Mouse (Mus musculus) left cerebral cortex, adult 11 months (tissue): ENCODE results near the gene Hoxc10.

Source experiments
- DNase-seq: peaks from one replicate; pipeline ENCODE4 v3.0.0; 2022; ENCODE audit warnings: low spot score

The Hoxc10 gene

DNA sequence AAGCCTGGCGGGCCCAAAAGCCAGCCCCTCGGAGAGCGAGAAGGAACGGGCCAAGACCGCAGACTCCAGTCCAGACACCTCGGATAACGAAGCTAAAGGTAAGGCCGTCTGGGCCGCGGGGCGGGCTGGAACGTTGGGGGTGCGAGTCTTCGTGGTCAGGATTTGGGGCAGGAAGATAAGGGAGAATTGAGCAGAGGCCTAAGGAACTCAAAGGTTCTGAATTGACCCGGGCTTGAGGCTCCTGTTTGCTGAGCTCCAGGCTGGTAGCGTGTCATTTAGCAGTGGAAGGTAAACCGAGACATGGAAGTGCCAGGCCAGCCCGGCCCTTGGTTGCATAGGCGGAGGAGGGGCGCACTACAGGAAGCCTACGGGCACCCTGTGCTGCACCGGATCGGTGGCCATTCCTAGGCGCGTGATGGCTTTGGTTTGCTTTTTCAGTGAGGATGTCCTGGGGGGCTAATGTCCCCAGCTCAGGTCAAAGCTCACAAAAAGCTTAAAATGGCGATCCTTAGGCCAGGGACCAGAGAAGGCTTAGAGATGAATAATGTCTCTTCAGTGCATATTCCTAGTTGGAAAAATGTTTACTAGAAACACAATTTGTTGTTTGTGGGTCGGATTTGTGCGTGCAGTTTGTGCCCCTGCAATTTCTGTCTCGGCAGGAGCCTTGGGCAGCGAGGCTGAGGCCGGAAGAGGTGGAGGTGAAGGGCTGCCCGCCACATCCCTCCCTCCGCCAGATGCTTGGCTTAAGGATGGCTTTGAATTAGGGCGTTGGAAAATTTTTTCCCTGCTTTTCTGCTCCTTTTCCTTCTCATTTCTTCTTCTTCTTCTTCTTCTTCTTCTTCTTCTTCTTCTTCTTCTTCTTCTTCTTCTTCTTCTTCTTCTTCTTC lies 1.2 kb downstream of the Hoxc10 start:
- DNase-seq = no peak

DNA sequence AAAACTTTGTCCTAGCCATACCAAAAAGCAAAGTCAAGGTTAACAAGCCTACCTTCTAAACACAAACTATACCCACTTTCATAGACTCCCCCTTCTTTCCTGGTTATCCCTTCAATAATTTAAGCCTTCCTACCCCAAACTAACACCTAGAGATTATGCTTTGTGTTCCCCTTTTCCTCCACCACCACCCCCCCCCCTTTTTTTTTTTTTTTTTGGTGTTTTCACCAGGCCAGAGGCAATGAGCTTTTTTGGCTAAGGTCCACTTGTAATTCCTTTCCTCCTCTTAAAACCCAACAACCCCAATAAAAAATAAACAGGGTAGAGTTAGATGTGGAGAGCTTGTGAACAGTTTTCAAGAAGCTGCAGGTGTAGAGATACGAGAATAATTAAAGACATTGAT lies 2.7 kb downstream of the Hoxc10 start:
- no peak for DNase-seq

DNA sequence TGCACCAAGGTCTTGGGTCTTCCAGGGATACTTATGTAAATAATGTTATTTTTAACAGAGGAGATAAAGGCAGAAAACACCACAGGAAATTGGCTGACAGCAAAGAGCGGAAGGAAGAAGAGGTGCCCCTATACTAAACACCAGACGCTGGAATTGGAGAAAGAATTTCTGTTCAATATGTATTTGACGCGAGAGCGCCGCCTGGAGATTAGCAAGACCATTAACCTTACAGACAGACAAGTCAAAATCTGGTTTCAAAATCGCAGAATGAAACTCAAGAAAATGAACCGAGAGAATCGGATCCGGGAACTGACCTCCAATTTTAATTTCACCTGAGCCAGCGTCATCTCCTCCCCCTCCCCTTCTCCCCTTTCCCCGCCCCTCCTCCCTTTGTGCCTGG lies 4.1 kb downstream of the Hoxc10 start:
- no peak for DNase-seq

DNA sequence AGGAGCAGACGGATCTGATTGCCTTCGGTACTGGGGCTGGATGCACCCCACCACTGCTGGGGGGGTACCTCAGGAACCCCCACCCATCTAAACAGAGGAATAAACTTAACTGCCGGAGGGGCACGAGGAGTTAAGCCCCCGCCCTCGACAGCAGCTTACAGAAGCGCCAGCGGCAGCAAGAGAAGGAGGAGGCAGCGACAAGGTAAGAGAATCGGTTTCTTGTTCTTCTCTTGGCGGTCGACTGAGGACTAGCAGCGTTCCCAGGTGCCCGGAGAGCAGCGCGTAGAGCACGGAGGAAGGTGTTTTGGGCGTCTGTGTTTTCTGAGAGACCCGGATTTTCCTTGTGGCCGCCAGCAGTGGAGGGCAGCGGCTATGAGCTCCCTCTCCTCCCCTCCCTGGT lies 5.7 kb downstream of the Hoxc10 start:
- no peak for DNase-seq

DNA sequence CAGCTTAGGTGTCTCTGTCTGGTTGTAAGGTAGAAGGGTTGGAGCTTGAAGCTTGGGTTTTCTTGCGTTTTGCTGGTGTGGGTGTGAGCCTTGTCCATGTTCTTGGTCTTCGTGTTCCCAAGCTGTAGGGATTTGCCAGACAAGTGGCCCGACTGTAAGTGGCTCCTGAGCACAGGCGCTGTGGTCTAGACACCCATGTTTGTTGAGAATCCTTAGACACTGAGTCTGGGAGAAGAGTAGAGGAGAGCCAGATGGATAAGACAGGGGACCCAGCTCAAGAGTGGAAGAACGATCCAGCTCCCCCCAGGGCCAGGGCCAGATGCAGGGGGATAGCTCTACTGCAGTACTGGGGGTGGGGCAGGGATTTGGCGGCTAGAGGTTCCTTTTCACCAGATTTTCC lies 6.2 kb downstream of the Hoxc10 start:
- no peak for DNase-seq

DNA sequence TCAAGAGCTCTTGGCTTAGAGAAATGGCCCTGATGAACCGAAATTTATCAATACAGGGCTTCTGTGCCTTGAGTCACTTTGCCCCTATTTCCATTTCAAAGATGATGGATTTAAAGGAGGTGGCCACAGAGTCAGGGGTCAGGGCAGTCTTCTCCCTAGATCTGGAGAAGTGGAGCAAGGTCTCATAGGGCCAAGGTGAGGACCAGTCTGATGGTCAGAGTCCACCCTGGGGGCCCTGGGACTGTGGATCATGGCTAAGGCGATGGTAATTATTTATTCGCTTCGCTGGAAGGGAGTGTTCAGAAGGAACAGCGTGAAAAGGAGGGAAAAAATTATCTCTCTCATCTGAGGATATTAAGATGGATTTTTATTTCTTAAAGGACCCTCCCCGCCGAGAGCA lies 8.4 kb downstream of the Hoxc10 start:
- no peak for DNase-seq

DNA sequence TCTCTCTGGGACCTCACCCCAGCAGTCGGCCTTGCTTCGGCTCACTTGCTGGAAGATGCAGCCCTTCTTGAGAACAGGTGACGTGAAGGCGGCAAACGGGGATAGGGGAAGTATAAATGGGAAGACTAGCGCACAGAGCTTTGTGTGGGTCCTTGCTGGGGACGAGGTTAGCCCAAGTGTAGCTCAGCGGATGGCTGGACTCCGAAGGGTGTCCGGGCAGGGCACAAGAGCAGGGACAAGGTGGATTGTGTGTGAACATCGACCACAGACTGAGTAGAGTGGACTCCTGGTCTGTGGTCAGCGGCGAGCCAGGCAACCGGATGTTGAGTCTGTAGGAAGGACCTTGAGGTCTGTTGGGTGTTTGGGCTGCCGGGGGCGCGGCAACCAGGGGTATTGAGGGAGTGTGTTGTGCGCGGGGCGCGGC lies 9.1 kb downstream of the Hoxc10 start:
- DNase-seq = no peak

DNA sequence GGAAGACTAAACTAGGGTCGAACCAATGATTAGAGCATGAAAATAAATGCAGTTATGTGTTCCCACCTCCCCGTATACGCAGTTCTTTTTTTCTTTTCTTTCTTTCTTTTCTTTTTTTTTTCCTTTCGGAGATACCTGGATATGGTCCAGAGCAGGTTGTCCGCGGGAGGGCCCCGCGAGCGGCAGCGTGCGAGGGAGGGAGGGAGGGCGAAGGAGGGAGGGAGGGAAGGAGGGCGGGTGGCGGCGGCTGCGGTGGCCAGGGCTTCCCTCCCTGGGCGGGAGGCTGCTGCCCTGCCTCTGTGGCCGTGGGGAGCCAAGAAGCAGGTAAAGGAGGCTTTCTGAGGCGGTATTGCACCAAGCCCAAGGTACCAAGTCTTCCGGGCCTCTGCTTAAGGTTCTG lies 9.6 kb downstream of the Hoxc10 start, which contains the start of gene Hoxc9:
Gene Hoxc9, plus strand, starts transcription at position 269 of the 400 bp plus-strand sequence.
- no peak for DNase-seq

DNA sequence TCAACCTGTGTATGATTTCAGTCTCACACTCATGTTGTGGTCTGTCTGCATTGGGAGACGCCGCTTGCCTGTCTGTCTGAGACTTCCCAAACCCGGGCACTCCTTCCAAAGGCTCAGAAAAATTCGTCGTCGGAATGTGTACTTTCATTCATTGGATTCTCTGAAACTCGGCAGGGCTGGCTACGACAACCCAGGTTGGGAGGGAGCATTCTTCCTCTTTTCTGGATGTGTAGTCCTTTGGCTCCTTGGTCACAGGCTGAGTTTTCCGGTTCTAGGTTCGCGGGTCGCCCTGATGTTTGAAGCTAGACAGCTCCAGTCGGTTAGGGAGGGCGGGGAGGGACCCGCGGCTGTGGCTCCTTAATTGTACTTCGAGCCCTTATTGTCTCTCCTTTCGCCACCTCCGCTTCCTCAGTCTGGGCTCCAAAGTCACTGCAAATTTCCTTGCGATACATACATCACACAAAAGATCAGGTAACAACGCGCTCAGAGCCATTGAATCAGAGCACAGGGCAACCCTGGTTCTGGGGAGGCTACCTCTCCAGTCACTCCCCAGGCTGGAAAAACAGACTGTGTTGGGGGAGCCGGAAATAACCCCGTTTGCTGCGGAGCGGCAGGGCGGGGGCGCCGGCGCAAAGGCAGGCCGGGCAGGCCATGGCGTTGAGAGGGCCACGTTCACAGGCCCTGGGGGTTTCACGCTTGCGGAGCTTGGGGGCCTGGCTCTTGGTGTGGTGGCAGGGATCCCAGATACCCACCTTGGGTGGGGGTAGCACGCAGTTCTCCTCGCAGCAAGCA lies 10.2 kb downstream of the Hoxc10 start:
- DNase-seq = no peak

DNA sequence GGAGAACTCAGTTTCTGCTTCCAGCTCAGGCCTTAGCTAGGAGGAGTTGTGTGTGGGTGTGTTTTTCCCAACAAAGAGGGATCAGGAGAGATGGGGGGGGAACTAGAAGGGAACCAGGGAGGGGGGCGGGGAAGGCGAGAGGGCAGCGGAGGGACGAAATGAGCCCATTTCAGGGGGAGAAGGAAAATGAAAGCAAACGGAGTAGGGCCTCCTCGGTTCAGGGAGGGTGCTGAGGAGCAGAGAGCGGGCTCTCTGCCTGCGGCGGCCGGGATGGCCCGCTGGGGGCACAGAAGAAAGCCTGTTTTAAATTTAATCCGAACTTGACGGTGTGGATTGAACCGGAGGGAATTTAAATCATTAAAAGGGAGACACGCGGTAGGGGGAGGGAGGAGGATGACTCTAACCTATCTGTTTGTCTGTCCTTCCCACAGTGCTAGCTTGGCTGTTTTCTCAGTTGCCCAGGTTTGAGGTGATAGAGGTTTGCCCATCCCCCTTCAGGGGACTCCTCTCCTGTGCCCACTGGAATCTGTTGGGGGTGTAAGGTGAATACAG lies 10.9 kb downstream of the Hoxc10 start:
- DNase-seq = no peak

DNA sequence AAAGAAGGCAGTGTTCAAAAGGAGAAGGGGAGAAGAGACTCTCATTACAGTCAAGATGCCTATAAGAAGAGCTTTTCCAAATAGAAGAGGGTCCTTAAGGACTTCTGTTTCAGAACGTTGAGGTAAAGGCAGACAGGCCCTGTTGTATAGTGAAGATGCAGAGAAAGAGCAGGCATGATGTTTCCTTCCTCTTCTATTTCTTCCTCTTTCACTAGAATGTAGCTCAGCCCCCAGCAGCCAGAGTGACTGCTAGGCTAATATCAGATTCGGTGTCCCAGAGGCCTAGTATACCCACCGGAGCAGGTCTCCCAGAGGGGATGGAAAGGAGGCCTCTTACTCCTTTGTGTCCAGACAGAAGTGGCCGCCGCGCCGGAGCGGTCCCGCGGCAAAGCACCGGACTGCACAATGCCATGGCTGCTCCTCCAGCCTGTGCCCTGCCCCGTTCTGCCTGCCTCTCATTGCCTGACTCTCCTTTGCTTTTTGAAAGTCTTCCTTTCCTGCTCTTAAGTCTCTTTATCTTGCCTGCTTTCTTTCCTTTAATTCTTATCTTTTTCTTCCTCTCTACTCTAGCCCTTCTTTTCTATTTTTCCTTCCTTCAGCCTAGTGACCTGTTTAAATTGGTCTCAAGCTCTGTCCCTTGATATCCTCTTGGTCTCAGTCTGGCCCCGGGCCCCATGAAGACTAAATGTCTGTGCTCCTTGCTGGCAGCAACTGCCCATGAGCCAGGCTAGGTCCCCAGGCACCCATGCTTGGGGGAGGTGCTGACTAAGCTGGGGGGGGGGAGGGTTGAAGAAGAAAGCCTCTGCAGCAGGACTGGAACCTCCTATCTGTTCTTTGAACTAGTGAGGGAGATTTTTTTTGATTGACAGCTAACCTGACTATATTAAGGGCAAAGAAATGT lies 12.3 kb downstream of the Hoxc10 start:
- no peak for DNase-seq

DNA sequence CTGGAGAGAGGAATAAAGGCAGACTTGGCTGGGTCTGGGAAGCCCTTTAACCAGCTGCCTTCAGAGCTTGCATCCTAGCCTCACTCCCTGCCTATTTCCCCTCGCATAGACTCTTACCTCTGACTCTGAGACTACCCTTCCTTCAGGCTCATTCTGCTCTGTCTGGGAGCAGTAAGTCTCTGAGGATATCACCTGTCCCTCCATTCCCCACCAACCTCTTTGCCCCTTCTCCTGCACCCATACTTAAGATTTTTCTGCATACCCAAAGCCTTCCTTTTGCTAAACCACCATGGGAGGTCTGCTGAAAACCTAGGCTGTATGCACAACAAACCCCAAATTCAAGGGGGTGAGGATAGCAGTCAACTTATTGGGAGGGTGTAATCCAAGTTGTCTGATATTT lies 13.3 kb downstream of the Hoxc10 start:
- DNase-seq = no peak

DNA sequence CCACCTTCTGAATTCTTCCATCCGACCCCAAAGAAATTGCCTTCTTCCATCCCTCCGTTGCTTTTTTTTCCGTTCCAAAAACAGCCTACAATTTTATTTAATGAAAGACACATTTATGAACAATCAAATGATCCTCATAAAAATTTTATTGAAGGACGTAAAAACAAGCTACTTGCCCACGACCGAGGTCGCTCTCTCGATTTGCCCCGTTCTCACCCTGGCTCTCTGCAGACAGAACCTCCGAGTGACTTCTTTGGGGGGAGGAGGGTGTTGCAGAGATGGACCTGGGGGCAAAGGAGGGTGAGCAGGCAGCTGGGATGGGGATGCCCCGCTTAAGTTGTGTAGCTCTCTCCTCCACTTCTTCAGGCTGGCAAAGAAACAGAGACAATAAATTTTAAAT lies 13.8 kb downstream of the Hoxc10 start:
- DNase-seq = no peak

DNA sequence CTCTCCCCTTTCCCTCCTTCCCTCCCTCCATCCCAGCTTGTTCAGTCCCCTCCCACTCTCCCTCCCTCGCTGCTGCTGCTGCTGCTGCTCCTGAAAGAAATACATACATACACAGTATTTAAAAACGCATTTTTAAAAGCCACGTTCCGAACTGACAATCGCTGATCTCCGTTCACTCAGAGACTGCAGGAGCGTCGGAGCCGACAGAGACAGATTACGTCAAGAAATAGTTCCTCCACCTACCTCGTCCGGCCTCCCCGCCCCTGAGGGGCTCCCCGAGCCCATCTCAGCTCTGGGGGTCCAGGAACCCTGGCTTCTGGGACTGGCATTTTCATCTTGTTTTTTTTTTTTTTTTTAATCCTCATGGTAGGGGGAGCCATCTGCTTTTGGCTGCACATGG lies 14.3 kb downstream of the Hoxc10 start:
- DNase-seq = no peak

DNA sequence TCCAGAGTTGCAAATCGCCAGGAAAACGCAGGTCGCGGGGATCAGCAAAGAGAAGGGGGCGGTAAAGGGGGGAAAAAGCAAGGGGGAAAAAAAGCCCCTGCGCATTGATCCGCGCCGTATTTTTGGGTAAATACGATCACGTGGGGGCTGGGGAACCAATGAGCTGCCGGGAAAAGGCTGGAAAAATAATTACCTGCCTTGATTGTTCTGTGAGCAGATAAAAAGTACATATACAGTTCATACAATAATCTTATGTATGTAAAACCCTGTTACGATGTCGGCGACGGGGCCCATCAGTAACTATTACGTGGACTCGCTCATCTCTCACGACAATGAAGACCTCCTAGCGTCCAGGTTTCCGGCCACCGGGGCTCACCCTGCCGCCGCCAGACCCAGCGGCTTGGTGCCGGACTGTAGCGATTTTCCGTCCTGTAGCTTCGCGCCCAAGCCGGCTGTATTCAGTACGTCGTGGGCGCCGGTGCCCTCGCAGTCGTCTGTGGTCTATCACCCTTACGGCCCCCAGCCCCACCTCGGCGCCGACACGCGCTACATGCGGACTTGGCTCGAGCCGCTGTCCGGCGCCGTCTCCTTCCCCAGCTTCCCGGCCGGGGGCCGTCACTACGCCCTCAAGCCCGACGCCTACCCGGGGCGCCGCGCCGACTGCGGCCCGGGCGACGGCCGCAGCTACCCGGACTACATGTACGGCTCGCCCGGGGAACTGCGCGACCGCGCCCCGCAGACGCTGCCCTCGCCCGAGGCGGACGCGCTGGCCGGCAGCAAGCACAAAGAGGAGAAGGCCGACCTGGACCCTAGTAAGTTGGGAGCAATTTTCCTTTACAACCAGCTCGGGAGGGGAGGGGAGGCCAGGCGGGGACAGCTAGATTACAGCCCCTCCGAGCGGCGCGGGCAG lies 15.0 kb downstream of the Hoxc10 start:
- no peak for DNase-seq

DNA sequence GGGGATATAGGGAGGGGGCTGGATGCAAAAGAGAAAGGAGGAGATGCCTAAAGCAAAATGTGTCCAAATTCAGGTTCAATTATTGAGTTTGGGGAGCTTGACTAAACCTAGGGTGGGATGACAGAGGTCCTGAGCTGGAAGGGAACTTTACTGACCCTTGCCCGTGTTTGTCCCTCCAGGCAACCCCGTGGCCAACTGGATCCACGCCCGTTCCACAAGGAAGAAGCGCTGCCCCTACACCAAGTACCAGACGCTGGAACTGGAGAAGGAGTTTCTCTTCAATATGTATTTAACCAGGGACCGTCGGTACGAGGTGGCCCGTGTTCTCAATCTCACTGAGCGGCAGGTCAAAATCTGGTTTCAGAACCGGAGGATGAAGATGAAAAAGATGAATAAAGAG lies 17.1 kb downstream of the Hoxc10 start:
- DNase-seq = no peak

DNA sequence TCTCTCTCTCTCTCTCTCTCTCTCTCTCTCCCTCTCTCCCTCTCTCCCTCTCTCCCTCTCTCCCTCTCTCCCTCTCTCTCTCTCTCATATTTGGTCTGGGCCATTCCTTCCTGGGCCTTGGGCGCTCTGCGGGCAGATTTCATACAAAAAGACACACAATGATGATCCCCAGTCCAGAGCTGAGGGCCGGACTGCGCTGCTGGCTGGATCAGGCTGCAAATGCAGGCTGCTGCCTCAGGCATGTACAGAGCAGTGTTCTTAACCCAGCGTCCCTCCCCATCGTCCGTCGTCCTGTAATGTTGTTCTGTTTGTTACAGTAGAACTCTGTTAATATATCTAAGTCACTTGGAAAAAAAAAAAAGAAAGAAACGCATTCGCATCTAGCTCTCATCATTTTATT lies 17.9 kb downstream of the Hoxc10 start:
- DNase-seq = no peak

DNA sequence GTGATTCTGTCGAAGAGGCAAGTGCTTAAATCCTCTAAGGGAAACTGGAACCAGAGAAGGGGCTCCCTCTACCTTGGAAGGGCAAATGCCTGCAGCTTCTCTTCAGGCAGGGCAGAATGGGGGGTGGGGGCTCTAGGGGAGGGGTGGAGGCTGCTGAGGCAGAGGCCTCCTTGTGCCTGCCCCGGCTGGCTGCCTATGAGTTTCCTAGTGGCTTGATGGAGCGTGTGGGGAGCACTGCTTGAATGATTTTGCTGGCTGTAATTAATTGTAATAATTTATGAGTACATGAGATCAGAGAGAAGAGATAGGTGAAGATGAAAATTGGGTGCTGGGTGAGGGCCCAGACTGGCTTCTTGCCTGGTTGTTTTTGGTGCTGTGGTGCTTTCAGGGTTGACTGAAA lies 18.3 kb downstream of the Hoxc10 start:
- no peak for DNase-seq

DNA sequence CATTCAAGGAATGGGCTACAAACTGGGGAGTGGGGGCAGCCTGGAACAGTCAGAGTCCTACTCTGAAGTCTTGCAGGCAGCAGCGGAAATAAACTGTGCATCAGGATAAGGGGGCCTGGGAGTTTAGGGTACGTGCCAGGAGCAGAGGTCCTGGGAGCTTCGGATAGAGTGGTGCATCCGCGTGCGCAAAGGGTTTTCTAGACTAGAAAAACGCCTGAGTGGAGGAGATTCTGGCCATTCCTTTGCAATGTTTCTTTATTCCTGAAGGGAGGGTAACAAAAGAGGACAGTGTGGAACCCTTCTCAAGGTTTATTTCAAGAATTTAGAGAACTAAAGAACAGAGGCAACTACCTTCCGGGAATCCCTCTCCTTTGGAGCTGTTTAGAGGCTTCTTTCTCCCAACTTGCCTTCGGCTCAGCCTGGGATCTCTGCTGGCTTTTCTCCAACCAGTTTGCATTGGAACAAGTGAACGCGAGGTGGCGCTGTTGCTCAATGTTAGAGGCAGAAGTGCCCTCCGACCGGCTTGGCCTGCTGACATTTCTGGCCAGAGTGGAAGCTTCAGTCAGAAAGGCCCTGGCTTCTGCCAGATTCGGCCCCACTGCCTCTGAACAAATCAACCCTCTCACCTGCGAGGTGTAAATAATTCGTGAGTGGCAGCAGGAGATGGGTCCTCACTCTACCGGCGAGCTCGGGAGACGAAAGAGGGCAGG lies 20.7 kb downstream of the Hoxc10 start:
- DNase-seq = peak; percentile 72

DNA sequence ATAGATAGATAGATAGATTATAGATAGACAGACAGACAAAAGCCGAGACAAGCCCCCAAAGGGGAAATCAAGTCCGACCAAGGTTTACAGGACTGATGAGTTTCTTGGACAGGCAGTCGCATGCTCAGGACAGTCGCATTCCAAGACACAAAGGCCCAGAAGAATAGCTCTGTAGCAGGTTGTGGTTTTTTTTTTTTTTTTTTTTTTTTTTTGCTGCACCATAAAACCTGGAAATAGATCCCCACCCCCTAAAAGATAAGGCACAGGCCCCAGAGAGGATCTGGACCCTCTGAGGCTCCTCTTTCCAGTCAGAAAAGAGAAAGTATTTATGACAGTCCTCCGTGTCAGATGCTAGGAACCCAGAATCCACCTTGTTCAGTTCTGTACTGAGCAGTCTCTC lies 21.5 kb downstream of the Hoxc10 start:
- no peak for DNase-seq
